Mouse (Mus musculus): ENCODE results near the gene Hoxb9.

The Hoxb9 gene

DNA sequence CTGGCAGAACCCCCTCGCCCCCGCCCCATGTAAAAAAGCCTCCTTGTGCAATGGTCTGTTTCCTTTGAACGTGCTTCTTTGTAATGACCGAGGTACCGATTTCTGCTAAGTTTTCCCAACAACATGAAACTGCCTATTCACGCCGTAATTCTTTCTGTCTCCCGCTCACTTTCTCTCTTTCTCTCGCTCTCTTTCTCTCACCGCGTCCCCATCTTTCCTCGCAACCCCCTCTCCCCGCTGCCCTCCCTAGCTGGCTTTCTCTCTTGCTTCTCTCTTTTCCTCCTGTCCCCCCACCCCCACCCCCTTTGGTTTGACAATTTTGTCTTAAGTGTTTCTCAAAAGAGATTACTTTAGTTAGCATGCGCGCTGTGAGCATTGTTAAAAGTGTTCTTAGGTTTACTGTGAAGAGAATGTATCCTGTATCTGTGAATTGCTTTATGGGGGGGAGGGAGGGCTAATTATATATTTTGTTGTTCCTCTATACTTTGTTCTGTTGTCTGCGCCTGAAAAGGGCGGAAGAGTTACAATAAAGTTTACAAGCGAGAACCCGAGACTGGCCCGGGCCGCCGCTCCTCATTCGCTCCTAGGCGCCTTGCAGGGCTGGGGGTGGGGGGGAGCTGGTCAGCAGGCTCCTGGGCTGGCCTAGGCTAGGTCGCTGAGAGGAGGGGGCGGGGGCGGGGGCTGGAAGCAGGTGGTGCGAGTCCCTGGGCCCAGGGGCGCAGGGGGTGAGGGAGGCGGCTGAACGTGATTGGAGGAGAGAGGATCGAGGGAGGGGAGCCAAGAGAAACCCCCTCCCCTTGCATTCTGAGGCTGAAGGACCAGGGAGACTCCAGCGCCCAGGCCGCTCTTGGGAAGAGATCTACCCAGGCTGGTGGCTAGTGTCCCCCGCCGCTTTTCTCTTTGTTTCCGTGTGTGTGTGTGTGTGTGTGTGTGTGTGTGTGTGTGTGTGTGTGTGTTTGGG is 13.8 kb downstream of the Hoxb9 start:
- WGBS, result 3% methylated on average over 37 of the region's 37 CpGs

GRCm38 (mm10) chr11:96285771-96286738 is 14.8 kb downstream of the Hoxb9 start, which contains the start of gene Hoxb7:
TSS of gene Hoxb7 (plus strand) at chr11:96286623.
- WGBS, result 3% methylated on average over 43 of the region's 43 CpGs

GRCm38 (mm10) chr11:96286739-96287385 is 15.6 kb downstream of the Hoxb9 start:
- WGBS, result 2% methylated on average over 55 of the region's 55 CpGs

- WGBS, result 4% methylated on average over 9 of the region's 9 CpGs
Observed at GRCm38 (mm10) chr11:96287411-96287810, 16.2 kb downstream of the Hoxb9 start.

DNA sequence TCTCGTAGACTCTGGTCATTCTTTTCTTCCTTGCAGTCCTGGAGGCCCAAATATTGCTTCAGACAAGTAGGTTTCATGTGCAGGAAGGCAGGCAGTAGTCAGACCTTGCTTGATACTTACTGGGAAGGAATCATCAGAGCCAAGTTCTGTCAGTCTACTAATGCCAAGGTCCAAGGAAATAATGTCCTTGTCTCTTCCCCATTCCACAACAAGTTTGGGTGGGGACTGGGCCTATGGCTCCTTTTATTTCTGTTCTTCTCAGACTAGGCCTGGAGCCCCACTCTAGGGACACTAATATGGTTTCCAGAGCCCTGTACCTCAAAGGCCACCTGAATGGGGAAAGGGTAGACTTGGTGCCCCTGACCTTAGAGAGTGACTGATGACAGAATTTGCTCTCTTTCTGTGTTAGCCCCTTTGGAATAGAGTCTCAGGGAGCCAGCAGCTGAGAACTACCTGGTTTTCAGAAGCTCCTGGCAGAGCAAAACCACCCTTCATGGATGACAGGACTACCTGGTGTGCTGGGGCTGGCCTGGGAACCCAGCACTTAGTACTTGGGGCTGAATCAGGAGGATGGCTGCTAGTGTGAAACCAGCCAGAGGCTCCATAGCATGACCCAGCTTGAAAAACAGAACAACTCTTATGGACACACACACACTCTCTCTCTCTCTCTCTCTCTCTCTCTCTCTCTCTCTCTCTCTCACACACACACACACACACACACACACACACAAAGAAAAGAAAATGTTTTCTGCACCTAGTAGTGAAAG is 17.4 kb downstream of the Hoxb9 start:
- 17% methylated on average over 1 of the region's 1 CpGs for WGBS

DNA sequence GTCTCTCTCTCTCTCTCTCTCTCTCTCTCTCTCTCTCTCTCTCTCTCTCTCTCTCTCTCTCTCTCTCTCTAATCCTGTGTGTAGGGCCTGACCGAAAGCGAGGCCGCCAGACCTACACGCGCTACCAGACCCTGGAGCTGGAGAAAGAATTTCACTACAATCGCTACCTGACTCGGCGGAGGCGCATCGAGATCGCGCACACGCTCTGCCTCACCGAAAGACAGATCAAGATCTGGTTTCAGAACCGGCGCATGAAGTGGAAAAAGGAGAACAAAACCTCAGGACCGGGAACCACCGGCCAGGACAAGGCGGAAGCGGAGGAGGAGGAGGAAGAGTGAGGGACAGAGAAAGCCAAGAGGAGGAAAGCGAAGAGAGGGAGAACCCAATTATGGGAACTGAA is 18.0 kb downstream of the Hoxb9 start:
- 8% methylated on average over 21 of the region's 21 CpGs for WGBS

DNA sequence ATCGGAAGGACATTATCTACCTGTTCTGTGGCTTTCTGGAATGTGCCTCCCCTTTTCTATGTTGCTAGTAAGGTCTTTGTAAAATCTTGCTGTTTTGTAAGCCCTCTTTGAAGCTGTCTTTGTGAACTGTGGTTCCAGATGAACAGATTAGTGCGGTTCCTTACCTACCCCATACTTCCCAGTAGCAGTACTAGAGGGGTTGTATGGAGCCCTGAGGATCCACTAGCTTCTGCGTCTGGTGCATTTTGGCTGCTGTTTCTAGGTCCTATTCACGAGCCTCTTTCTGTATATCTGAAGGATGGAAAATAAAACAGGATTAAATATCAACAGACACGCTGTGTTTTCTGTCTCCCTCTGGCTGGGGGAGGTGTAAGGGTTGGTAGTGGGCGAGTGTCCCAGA is 18.6 kb downstream of the Hoxb9 start:
- 9% methylated on average over 6 of the region's 6 CpGs for WGBS

DNA sequence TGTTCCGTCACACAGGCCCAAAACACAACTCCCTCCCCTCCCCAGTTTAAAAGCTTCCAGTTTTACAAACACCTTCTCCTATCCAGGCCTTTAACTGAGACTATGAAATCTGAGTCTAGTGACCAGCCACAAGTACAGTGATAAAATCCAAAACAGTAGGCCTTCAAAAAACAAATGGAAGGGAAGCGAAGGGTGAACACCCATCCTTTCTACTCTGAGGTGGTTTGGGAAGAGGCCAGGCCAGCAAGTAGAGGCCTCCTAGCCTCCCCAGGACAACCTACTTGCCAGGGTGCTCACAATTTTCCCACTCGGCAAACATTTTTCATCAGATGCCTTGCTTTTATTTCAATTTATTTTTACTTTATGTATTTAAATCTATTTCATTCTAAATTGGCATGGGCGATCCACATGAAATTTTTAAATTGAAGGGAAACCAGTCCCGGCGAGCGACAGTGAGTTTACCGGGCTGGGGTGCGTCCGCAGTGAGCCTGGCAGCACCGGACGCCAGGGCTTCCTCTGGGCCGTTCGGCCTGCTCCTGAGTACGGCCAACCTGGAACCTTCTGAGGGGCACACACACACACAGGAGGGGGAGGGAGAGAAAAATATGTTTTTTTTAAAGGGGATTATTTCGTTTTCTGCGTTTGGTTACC is 19.6 kb downstream of the Hoxb9 start:
- 8% methylated on average over 17 of the region's 17 CpGs for WGBS

DNA sequence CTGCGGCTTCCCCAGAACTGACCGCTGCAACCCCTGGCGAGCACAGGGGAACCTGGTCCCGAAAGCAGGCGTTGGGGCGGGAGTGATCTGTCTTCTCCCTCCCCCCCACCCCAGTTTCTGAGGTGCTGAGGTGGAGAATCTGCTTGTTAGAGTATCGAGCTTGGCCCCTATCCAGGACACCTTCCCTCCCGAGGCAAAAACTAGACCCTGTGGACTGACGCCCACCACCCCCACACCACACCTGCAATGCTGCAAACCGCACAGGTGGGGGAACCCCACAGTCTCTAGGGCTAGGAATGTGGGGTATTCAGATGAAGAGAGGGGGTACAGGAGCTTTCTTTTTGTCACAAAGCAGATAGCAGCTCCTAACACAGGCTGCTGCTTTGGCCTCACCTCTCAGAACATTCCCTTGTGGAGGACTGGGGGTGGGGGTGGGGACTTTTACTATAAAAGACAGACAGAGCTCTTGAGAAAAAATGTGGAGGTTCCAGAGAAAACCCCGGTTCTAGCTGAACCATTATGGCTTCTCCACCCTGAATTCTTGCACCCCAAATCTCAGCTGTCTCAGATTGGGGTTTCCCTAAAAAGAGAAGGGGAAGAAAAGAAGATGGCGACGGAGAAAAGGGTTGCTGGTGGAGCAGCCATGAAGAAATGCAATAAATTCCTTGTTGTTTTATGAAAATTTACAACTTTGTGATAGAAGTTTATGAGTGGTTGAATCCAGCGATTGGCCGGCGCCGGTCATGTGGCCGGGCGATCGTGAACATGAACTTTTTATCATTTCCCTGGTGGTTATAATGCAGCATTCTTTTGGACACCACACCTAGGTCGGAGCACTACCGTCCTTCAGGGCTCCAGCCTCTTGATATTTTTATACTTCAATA is 20.7 kb downstream of the Hoxb9 start, which contains the start of gene Hoxb6:
Hoxb6 (plus strand) TSS at position 796 of the 884 bp plus-strand sequence.
- WGBS, result 3% methylated on average over 22 of the region's 22 CpGs

GRCm38 (mm10) chr11:96292565-96293301 is 21.5 kb downstream of the Hoxb9 start:
- WGBS, result 3% methylated on average over 12 of the region's 12 CpGs

DNA sequence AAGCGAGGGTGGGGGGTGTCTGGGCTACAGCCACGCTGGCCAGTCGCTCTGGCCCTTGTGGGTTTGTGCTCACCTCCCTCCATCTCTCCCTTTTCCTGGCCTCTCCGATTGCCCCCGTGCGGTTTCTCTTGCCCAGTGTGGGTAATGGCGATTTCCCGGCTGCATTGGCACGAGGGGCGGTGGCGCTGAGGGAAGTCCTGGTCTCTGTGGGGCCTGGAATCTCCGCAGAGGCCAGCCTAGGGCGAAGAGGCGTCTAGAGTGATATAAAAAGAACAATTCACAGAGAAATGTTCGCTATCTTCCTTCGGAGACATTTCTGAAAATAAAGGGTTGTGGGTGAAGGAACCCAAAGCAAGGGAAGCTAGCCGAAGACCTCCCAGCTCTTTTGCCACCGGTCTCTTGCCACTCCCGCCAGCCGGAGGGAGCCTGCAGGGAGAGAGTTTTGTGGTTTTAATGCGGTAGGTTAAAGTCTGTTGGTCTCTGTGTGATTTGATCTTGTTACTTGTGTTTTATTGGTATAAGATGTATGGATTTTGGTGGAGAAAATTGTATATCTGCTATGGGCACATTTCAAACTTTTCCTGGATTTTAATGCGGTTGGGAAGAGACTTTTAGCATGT is 22.2 kb downstream of the Hoxb9 start:
- 2% methylated on average over 22 of the region's 22 CpGs for WGBS

DNA sequence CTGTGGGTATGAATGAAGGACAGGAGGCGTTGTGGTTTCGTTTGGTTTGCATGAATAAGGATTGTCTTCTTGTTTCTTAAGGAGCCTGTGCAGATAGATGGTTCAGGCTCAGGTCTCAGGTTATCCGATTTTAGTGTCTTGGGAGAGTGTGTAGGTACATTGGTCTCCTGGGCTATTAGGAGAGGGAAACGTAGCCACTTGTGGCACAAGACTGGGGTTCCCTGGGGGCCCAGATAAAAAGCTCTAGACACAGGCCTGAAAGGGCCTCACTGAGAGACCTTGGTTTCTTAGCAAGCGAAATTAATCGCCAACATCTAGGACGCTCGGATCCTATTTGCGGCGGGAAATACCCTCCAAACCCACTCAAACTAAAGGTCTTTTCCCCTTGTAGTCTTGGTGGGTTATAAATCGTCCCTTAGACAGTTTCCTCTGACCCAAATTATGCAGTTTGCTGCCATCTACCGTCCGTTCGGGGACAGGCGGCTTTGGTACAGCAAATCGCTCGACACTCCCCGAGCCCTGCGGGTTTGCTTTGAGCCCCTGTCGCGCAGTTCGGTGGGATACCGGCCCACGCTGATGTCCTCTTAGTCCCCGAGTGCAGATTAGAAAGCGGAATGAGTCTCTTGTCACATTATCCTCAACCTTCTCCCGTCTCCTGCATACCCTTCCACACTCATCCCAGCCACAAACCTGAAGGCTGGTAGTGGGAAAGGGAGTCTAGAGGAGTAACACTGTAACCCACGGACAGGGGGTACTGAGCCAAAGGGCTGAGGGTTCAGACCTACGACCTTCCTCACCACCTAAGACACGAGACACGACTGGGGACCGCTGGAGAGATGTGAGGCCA is 23.2 kb downstream of the Hoxb9 start:
- WGBS, result 1% methylated on average over 32 of the region's 32 CpGs

DNA sequence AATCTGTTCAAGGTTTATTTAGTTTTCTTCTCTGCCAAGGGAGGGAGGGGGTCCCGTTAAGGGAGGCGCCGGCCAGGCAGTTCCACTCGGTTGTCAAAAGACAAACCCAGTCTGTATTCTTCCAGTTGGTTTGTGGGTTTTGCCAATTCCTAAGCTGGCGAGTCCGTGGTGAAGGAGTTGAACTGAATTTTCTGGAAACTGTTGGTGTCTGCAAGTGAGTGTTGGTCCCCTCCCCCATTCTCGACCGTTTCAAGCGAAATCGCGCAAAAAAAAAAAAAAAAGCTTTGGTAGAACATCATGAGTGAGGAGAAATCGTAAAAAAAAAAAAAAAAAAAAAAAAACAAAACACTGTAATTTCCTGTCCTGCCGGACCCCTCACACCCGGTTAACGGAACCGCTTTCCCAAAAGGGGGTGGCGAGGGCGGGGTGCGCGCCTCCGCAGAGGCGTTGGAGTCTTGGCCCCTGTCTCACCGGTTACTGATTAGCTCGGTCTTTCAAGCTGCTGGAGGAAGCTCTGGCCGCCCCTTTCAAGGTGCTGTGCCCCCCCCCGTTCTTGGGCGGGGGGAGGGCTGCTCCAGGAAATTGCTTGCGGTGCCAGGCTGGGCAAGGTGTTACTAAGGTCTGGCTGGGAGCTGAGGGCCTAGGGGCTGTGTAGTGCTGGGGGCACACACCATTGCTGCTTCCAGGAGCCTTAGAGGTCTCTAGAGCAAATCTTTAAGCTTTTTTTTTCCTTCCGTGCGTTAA is 24.0 kb downstream of the Hoxb9 start:
- WGBS, result under 1% methylated on average over 30 of the region's 30 CpGs

- WGBS, result 3% methylated on average over 2 of the region's 2 CpGs
Observed at GRCm38 (mm10) chr11:96296997-96297396, 25.7 kb downstream of the Hoxb9 start.

- 3% methylated on average over 3 of the region's 3 CpGs for WGBS
Observed at GRCm38 (mm10) chr11:96297428-96297827, 26.2 kb downstream of the Hoxb9 start.

DNA sequence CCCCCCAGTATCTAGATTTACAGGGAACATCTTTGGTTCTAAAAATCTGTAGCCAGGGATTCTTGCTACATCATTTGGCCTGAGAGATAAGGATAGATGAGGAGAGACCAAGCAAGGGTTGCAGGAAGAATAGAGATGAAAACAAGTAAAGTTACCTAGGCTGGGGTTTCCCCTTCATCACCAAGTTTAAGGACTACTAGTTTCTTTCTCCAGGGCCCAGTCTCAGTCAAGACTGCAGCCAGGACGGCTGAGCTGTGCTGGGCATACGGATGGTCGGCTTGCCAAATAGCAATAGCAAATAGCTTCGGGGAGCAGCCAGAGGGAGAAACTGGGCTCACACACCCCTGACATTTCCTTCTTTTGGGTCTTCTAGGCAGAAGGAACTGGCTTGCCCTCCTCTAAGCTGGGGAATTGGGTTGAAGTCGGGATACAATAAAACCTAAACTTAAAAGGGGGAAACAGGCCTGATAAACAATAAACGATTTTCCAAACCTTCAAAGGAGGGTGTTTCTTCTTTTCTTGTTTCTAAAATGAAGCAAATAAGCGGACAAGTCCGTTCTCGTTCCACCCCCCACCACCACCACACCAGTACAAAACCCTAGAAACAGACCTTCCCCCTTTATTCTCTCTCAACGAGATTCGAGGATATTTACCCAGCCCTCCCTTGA is 26.8 kb downstream of the Hoxb9 start:
- 6% methylated on average over 11 of the region's 11 CpGs for WGBS

All from cerebral cortex, adult 2 months (tissue).